Mouse (Mus musculus): Measurements from ENCODE around the gene Tll1. TPM values are rescaled to one million over a fixed set of nuclear protein-coding genes. Genes with fewer than 3 reads are reported as not detected.
"Not testable (repeated sequence)": the region's sequence is repeated elsewhere in the genome, so short reads cannot be mapped to it uniquely, and the experiment has no call there.

Tll1 gene
- total RNA-seq, 2 experiments from 2014 or later = 0.80 to 0.97 TPM

- no peak for DNase-seq
Measured at GRCm38 (mm10) chr8:64059867-64060266, 146.2 kb downstream of the Tll1 start.

DNA sequence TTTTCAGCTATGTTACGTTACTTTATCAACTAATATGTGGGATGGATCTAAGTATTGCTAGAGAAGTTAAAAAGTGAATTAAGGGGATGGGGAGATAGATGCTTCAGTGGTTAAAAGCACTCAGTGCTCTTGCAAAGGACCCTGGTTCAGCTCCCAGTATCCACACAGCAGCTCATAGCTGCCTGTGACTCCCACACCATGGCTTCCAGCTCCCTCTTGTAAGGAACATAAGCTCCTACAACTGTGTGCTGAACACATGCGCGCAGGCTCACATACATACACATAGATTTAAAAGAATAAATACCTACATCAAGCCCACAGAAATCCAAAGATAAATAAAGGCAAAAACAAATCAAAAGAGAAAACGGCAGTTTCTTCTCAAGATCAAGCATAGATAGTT lies 148.5 kb downstream of the Tll1 start:
- DNase-seq = no peak

GRCm38 (mm10) chr8:64048556-64048955 lies 157.5 kb downstream of the Tll1 start:
- DNase-seq = no peak

GRCm38 (mm10) chr8:64047963-64048505 lies 158.0 kb downstream of the Tll1 start:
- DNase-seq = no peak

- DNase-seq = no peak
Measured at GRCm38 (mm10) chr8:64041303-64041884, 164.7 kb downstream of the Tll1 start.

DNA sequence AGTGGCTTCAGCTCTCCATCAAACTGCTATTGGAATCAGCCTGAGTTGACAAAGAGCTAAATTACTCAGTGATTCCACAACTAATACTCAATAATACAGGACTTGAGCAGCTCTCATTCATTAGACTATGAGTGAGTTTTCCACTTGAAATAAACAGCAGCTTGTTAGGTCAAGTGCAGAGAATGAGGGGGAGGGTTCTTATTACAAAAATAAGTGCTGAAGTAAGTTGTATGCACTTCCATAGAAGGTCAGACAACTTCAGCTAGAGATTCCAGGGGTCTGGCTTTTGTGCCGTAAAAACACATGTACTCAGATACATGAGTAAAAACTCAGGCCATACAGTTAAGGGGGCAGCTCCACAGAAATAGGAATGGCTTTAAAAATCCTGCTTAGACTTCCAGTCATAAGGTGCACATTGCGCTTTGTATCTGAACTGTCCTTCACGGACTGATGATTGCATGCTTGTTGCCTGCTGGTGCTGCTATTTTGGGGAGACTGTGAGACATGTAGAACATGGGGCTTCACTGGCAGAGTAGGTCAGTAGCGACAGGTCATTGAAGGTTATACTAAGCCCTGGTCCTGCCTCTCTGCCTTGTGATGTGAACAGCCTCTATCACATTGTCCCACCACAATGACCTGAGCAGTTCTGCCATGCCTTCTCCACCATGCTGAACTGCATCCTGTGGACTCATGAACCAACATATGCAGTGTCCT lies 175.2 kb downstream of the Tll1 start:
- DNase-seq = peak; percentile 6 to 25

DNA sequence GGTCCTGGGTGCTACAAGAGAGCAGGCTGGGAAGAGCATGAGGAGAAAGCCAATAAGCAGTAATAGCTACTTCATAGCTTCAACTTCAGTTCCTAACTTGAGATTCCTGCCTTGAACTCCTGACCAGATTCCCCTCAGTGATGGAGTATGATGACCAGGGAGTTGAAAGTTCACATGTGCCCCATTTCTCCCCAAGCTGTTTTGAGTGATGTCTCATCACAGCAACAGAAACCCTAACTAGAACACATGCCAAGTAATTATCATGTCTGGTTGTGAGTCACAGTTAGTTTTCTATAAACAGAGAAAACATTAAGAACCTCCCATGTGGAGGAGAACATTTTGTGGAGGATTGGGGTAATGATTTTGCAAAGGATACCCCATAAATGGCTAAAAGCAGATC lies 176.0 kb downstream of the Tll1 start:
- no peak for DNase-seq

DNA sequence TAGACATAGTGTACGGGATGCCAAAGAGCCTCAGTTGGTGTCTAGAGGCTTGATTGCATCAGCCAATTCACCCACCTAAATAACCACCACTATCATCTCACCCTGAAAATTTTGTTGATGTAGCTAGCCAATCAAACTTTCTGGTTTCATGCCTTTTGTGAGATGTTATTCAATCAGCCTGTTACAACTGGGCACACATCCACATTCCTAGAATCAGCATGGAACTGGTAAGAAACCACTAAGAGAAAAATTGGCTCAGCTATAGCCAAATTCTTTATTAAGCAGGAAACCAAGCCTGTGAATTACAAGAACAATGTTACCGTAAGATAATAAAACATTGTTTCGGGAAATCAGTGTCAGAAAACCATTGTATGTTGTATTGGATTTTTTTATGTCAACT lies 176.5 kb downstream of the Tll1 start:
- no peak for DNase-seq

DNA sequence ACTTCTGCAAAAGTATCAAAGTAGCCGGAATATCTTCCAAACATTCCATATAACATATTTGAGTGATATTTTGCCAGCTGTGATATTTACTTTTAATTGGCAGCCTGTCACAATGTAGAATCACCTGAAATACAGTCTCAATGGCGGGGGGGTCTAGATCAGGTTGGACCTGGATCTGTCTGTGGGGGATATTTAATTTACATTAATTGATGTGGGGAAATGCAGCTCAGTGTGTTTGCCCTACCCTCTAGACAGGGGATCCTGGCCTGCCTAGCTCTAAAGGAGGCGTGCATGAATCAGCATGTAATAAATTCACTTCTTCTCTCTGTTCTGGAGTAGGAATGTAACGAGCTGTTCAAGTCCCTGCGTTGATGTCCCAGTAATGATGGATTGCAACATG lies 181.7 kb downstream of the Tll1 start:
- DNase-seq = no peak

- DNase-seq = peak in 1 of 2 experiments; percentile 7
Measured at GRCm38 (mm10) chr8:64023579-64023978, 182.5 kb downstream of the Tll1 start.

DNA sequence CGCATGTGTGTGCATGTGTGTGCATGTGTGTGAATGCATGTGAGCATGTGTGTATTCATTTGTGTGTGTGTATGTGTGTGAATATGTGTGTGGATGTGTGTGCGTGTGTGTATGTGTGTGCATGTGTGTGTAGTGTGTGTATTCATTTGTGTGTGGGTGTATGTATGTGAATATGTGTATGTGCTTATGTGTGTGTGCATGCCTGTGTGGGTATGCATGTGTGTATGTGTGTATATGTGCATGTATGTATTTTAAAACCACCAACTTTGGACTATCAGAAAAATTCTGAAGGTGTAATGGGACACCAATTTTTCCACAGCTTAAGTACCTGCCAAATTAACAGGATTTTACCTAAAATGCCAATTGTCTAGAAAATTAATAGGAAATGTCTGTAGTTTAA lies 183.0 kb downstream of the Tll1 start:
- no peak for DNase-seq

DNA sequence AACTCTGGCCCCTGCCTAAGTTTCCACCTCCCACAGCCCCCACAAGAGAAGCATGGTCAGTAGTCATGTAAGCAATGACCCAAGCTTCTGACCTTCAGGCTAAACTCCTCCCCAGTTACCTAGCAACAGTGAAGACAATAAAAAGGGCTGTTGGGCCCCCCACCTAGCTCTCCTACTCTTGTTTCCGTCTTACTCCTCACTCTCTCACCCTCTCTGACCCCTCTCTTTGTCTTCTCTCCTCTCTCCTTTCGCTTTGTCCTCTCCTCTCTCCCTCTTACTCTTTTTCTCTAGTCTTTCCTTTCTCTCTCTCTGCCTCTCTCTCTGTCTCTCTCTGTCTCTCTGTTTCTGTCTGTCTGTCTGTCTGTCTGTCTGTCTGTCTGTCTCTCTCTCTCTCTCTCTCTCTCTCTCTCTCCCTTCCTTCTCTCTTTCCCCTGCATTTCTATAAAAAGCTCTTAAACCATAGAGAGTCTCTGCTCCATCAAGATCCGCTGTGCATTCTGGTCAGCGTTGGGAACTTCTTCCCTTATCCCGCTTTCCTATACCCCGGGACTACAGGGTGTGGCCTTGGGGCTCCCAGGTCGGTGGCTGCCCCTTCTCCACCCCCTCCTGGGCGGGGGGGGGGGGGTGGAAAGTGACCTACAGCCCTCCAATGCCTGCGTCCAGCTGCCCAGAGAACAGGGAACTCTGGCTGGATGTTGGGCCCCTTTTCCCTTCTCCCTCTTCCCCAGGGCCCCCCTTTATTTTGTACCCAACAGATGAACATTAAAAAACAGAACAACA lies 235.3 kb downstream of the Tll1 start:
- DNase-seq = not testable (repeated sequence)

Measured in heart, adult 18-20 months (tissue).